Mouse (Mus musculus) limb, embryonic 15.5 days (tissue): ENCODE data around the gene Tll2. TPM values are rescaled to one million over a fixed set of nuclear protein-coding genes. Genes with fewer than 3 reads are reported as not detected.

ENCODE experiments used
- ATAC-seq: fragments of 200-750 bp; cut with Nextera tagmentation; 2 replicates; pipeline ENCODE4 v1.8.0; 2017; ENCODE audit warnings: low read depth, moderate TSS enrichment; ENCODE audit not compliant: insufficient number of reproducible peaks, low FRiP score, low TSS enrichment
- H3K27ac ChIP-seq: fragments of 300-500 bp; sonication (generic); 2 replicates; pipeline ENCODE4 v1.5.1; 2015; ENCODE audit warnings: moderate library complexity, mild to moderate bottlenecking, inconsistent platforms
- H3K27me3 ChIP-seq: fragments of 300-500 bp; sonication (generic); 2 replicates; pipeline ENCODE4 v1.6.1; 2015; ENCODE audit warnings: inconsistent platforms
- H3K36me3 ChIP-seq: fragments of 300-500 bp; sonication (generic); 2 replicates; pipeline ENCODE4 v1.6.1; 2015; ENCODE audit warnings: inconsistent platforms
- H3K4me1 ChIP-seq: fragments of 300-500 bp; sonication (generic); 2 replicates; pipeline ENCODE4 v1.6.1; 2015; ENCODE audit warnings: inconsistent platforms
- H3K4me2 ChIP-seq: fragments of 300-500 bp; sonication (generic); 2 replicates; pipeline ENCODE4 v1.6.1; 2015; ENCODE audit warnings: mild to moderate bottlenecking, inconsistent platforms
- H3K4me3 ChIP-seq: fragments of 300-500 bp; sonication (generic); 2 replicates; pipeline ENCODE4 v1.5.1; 2015; ENCODE audit warnings: mild to moderate bottlenecking, inconsistent platforms
- H3K9ac ChIP-seq: fragments of 300-500 bp; sonication (generic); 2 replicates; pipeline ENCODE4 v1.6.1; 2015; ENCODE audit warnings: inconsistent platforms
- H3K9me3 ChIP-seq: fragments of 300-500 bp; sonication (generic); 2 replicates; pipeline ENCODE4 v1.6.1; 2016; ENCODE audit warnings: inconsistent platforms
- WGBS: fragments of 180-500 bp; shearing (Covaris S2); methylation state at CpG from one replicate; pipeline ENCODE4 v1.1.7; 2015; 5-methylcytosine and 5-hydroxymethylcytosine counted together
- polyA plus RNA-seq: library from polyadenylated mRNA; unstranded; fragments of >200 nt; fragmentation: Nextera tagmentation; extraction: Ambion mirVana; gene quantifications from 2 replicates; pipeline ENCODE4 v1.2.1, GENCODE M21; 2015

Gene Tll2
- polyA plus RNA-seq, 1 experiment from 2014 or later: 0.52 TPM

- H3K4me1 ChIP-seq: peaks cover 4% of the 10 kb centered on the region; the same call in 1 of the 2 replicates
- H3K9ac ChIP-seq: no peak overlapping the region
- H3K36me3 ChIP-seq: no peaks in the 10 kb centered on the region
- H3K27me3 ChIP-seq: peaks cover 3% of the 10 kb centered on the region; the same call in 1 of the 2 replicates
- 83% methylated on average over 12 of the region's 12 CpGs for WGBS
- H3K4me2 ChIP-seq: no peak overlapping the region
- no peaks in the 10 kb centered on the region for H3K9me3 ChIP-seq
- no peak overlapping the region for H3K4me3 ChIP-seq
- no peak for ATAC-seq
- no peak overlapping the region for H3K27ac ChIP-seq
Observed at GRCm38 (mm10) chr19:41197606-41198005, 9.0 kb downstream of the Tll2 start.

DNA sequence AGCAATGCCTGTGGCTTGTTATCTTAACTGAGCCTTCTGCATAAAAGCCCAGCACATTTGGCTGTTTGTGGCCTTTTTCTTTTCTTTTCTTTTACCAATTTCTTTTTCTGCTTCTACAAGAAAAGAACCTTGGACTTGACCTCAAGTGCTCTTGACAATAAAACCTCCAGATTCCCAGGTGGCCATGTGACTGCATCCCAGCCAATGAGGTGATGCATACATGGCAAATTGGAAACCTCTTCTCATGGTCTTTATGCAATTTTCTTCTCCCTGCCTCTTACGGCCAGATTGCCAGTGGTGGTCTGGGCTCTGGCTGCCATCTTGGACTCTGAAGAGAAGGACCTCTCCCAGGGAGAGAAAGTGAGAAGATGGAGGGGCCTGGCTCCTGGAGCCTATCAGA lies 13.3 kb downstream of the Tll2 start:
- no peak overlapping the region for H3K9ac ChIP-seq
- 75% methylated on average over 1 of the region's 1 CpGs for WGBS
- H3K4me3 ChIP-seq: no peak overlapping the region
- no peak overlapping the region for H3K4me2 ChIP-seq
- ATAC-seq: no peak
- H3K27ac ChIP-seq: no peak overlapping the region
- peaks cover 4% of the 10 kb centered on the region; the same call in 1 of the 2 replicates for H3K4me1 ChIP-seq
- no peaks in the 10 kb centered on the region for H3K9me3 ChIP-seq
- no peaks in the 10 kb centered on the region for H3K27me3 ChIP-seq
- H3K36me3 ChIP-seq: no peaks in the 10 kb centered on the region

GRCm38 (mm10) chr19:41192953-41193352 lies 13.7 kb downstream of the Tll2 start:
- Histone ChIP-seq H3K9me3 (no peaks in the 10 kb centered on the region), H3K27me3 (no peaks in the 10 kb centered on the region), H3K4me3 (no peak overlapping the region), H3K4me2 (no peak overlapping the region), H3K4me1 (peaks cover 4% of the 10 kb centered on the region; the same call in 1 of the 2 replicates), H3K27ac (no peak overlapping the region), H3K36me3 (no peaks in the 10 kb centered on the region), H3K9ac (no peak overlapping the region)
- 80% methylated on average over 4 of the region's 4 CpGs for WGBS
- ATAC-seq: no peak

GRCm38 (mm10) chr19:41191724-41192123 lies 14.9 kb downstream of the Tll2 start:
- H3K27me3 ChIP-seq: no peaks in the 10 kb centered on the region
- H3K9ac ChIP-seq: no peak overlapping the region
- no peak overlapping the region for H3K27ac ChIP-seq
- peaks cover 4% of the 10 kb centered on the region; the same call in 1 of the 2 replicates for H3K4me1 ChIP-seq
- 79% methylated on average over 9 of the region's 9 CpGs for WGBS
- no peak overlapping the region for H3K4me3 ChIP-seq
- H3K36me3 ChIP-seq: no peaks in the 10 kb centered on the region
- 0 out of 2 replicates have a peak, but pooled peaks have one; percentile 14 for ATAC-seq
- no peak overlapping the region for H3K4me2 ChIP-seq
- H3K9me3 ChIP-seq: no peaks in the 10 kb centered on the region

DNA sequence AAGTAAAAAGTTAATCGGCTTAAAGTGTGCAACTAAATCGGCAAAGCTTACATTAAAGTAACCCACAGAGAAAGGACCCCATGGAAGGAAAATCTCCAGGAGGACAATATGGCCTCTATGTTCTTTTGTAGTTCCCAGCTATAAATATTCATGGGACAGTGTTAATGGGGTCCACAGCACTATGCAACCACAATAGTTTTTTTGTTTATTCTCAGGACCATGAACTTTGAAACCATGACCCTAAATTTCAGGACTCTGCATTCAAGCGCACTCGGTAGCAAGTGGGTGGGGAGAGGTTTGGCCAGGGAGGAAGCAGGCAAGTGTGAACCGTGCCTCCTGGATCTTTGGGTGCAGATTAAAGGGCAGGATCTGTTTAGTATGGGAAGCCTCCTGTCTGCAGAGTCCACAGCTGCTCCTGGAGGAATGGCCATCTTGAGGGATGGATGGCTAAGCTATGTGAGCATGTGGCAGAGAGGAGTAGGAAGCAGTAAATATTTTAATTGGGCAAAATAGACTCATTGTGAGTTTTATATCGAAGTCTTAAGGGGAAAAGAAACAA lies 15.7 kb downstream of the Tll2 start:
- no peak for ATAC-seq
- Histone ChIP-seq H3K27me3 (no peaks in the 10 kb centered on the region), H3K36me3 (no peaks in the 10 kb centered on the region), H3K9ac (no peak overlapping the region), H3K27ac (no peak overlapping the region), H3K4me3 (no peak overlapping the region), H3K4me2 (no peak overlapping the region), H3K9me3 (no peaks in the 10 kb centered on the region), H3K4me1 (peaks cover 4% of the 10 kb centered on the region; the same call in 1 of the 2 replicates)
- 63% methylated on average over 6 of the region's 6 CpGs for WGBS

DNA sequence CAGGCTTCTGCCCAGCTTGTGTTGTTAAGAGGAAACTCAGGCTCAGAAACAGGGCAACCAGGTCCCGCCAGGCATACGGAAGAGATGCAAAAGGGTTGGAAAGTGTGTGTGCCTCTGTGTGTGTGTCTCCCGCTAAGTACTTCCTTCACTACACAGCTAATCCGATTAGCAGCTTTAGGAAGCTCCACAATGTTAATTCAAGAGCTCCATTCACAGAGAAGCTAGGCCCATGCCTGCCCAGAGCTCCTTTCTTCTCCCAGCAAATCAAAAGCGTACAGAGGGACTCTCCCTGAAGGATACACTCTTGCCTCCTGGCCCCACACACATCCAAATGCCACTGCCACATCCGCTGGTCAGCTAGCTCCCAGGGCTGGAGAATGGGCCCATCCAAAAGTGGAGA lies 29.3 kb downstream of the Tll2 start:
- Histone ChIP-seq H3K4me3 (no peak overlapping the region), H3K4me2 (no peak overlapping the region), H3K36me3 (no peaks in the 10 kb centered on the region), H3K9ac (no peak overlapping the region), H3K4me1 (no peaks in the 10 kb centered on the region), H3K27me3 (0 out of 2 replicates have a peak, but pooled peaks cover 5% of the 10 kb centered on the region), H3K9me3 (no peaks in the 10 kb centered on the region), H3K27ac (no peak overlapping the region)
- WGBS: 63% methylated on average over 6 of the region's 6 CpGs
- ATAC-seq: no peak

GRCm38 (mm10) chr19:41176881-41177280 lies 29.8 kb downstream of the Tll2 start:
- H3K4me3 ChIP-seq: no peak overlapping the region
- 0 out of 2 replicates have a peak, but pooled peaks cover 5% of the 10 kb centered on the region for H3K27me3 ChIP-seq
- no peak for ATAC-seq
- no peaks in the 10 kb centered on the region for H3K4me1 ChIP-seq
- no peak overlapping the region for H3K27ac ChIP-seq
- H3K4me2 ChIP-seq: no peak overlapping the region
- no peak overlapping the region for H3K9ac ChIP-seq
- 76% methylated on average over 2 of the region's 2 CpGs for WGBS
- no peaks in the 10 kb centered on the region for H3K9me3 ChIP-seq
- H3K36me3 ChIP-seq: no peaks in the 10 kb centered on the region

- no peaks in the 10 kb centered on the region for H3K4me1 ChIP-seq
- H3K9me3 ChIP-seq: no peaks in the 10 kb centered on the region
- no peak overlapping the region for H3K27ac ChIP-seq
- no peaks in the 10 kb centered on the region for H3K27me3 ChIP-seq
- H3K36me3 ChIP-seq: no peaks in the 10 kb centered on the region
- H3K4me3 ChIP-seq: no peak overlapping the region
- ATAC-seq: no peak
- H3K9ac ChIP-seq: no peak overlapping the region
- 68% methylated on average over 5 of the region's 5 CpGs for WGBS
- no peak overlapping the region for H3K4me2 ChIP-seq
Observed at GRCm38 (mm10) chr19:41165914-41166235, 40.8 kb downstream of the Tll2 start.

DNA sequence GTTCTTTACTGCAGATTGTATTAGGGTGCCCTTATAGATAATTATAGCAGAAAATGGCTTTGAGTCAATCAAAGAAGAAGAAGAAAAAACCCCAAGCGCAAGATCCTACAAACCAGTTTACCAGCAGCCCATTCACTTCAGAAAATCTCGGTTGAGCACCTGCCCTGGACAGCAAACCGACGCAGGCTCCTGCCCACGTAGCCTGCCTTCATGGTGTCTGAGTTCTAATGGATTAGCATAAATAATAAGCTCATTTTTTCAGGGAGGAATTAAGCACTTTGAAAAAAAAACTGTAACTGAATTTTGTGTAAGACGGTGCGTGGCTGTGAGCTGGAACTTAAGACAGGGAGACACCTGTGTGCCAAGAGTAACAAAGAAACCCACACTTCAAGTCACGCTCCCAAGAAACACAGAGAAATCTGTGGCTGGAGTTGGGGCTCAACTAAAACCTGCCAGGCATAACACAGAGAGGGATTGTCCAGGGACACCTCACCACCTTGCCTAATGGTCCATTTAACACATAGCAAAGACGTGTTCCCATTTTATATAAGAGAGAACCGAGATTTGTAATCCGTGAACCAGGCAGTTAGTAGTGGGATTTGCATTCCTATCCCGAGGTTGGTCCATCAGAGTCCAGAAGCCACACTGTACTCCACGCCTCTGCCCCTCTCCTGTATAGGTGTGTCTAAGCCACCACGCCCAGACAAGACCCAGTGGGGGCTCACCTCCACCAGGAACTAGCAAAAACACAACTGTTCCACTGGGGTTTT lies 41.3 kb downstream of the Tll2 start:
- Histone ChIP-seq H3K4me2 (no peak overlapping the region), H3K36me3 (no peaks in the 10 kb centered on the region), H3K9ac (no peak overlapping the region), H3K27ac (no peak overlapping the region), H3K9me3 (no peaks in the 10 kb centered on the region), H3K4me1 (no peaks in the 10 kb centered on the region), H3K27me3 (no peaks in the 10 kb centered on the region), H3K4me3 (no peak overlapping the region)
- no peak for ATAC-seq
- 66% methylated on average over 14 of the region's 14 CpGs for WGBS

- H3K27me3 ChIP-seq: no peaks in the 10 kb centered on the region
- H3K36me3 ChIP-seq: no peaks in the 10 kb centered on the region
- no peak for ATAC-seq
- H3K27ac ChIP-seq: no peak overlapping the region
- no peak overlapping the region for H3K4me3 ChIP-seq
- no peak overlapping the region for H3K9ac ChIP-seq
- H3K4me1 ChIP-seq: 0 out of 2 replicates have a peak, but pooled peaks cover 2% of the 10 kb centered on the region
- 73% methylated on average over 10 of the region's 10 CpGs for WGBS
- no peaks in the 10 kb centered on the region for H3K9me3 ChIP-seq
- no peak overlapping the region for H3K4me2 ChIP-seq
Observed at GRCm38 (mm10) chr19:41164447-41165095, 42.1 kb downstream of the Tll2 start.

GRCm38 (mm10) chr19:41160388-41160787 lies 46.2 kb downstream of the Tll2 start:
- Histone ChIP-seq H3K9ac (no peak overlapping the region), H3K27me3 (no peaks in the 10 kb centered on the region), H3K4me1 (0 out of 2 replicates have a peak, but pooled peaks cover 2% of the 10 kb centered on the region), H3K4me3 (no peak overlapping the region), H3K4me2 (no peak overlapping the region), H3K36me3 (no peaks in the 10 kb centered on the region), H3K9me3 (no peaks in the 10 kb centered on the region), H3K27ac (no peak overlapping the region)
- WGBS: 40% methylated on average over 14 of the region's 14 CpGs
- ATAC-seq: peak; percentile 82

DNA sequence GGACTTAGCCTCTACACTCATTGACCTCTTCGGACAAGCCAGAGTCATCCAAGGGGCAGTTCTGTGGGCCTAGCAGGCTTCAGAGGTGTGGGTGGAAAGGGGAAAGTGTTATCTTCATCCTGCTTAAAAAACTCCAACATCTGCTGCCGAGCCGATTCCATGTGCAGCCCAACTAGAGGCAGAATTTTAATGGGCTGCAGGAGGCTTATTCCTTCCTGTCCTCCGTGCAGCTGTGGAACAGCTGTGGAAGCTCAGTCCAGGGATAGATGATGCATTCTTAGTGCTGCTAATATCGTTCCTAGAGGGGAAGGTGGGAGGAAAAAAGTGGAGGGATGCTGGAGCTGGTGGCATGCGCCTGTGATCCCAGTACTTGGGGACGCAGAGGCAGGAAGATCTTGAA lies 52.0 kb downstream of the Tll2 start:
- ATAC-seq: no peak
- Histone ChIP-seq H3K4me3 (no peak overlapping the region), H3K36me3 (no peaks in the 10 kb centered on the region)

More for the DNA sequence above, 52.0 kb downstream of the Tll2 start:
- Histone ChIP-seq H3K27me3 (no peaks in the 10 kb centered on the region), H3K4me2 (no peak overlapping the region), H3K27ac (peak overlapping the region; percentile 38; the same call in 1 of the 2 replicates), H3K9me3 (no peaks in the 10 kb centered on the region), H3K9ac (no peak overlapping the region), H3K4me1 (peaks cover 24% of the 10 kb centered on the region)
- whole genome bisulfite sequencing: 38% methylated on average over 7 of the region's 7 CpGs
